Mouse (Mus musculus) embryonic facial prominence, embryonic 15.5 days (tissue): Measurements from ENCODE around the gene Gp9. TPM values are rescaled to one million over a fixed set of nuclear protein-coding genes. Genes with fewer than 3 reads are reported as not detected.

Source experiments
- ATAC-seq: fragments of 200-750 bp; cut with Nextera tagmentation; 2 replicates; pipeline ENCODE4 v1.8.0; 2017; ENCODE audit warnings: low read depth, moderate TSS enrichment; ENCODE audit not compliant: insufficient number of reproducible peaks, low FRiP score, low TSS enrichment
- H3K27ac ChIP-seq: fragments of 300-500 bp; sonication (generic); replicated peaks from 2 replicates; pipeline ENCODE4 v1.5.1; 2015; ENCODE audit warnings: mild to moderate bottlenecking, inconsistent platforms
- H3K27me3 ChIP-seq: fragments of 300-500 bp; sonication (generic); 2 replicates; pipeline ENCODE4 v1.6.1; 2015; ENCODE audit warnings: inconsistent platforms
- H3K36me3 ChIP-seq: fragments of 300-500 bp; sonication (generic); 2 replicates; pipeline ENCODE4 v1.6.1; 2015; ENCODE audit warnings: mild to moderate bottlenecking, inconsistent platforms
- H3K4me1 ChIP-seq: fragments of 300-500 bp; sonication (generic); 2 replicates; pipeline ENCODE4 v1.6.1; 2015; ENCODE audit warnings: inconsistent platforms
- H3K4me2 ChIP-seq: fragments of 300-500 bp; sonication (generic); replicated peaks from 2 replicates; pipeline ENCODE4 v1.6.1; 2015; ENCODE audit warnings: mild to moderate bottlenecking, inconsistent platforms
- H3K4me3 ChIP-seq: fragments of 300-500 bp; sonication (generic); replicated peaks from 2 replicates; pipeline ENCODE4 v1.5.1; 2015; ENCODE audit warnings: mild to moderate bottlenecking, inconsistent platforms
- H3K9ac ChIP-seq: fragments of 300-500 bp; sonication (generic); 2 replicates; pipeline ENCODE4 v1.6.1; 2015; ENCODE audit warnings: inconsistent platforms
- H3K9me3 ChIP-seq: fragments of 300-500 bp; sonication (generic); replicated peaks from 2 replicates; pipeline ENCODE4 v1.6.1; 2016; ENCODE audit warnings: inconsistent platforms
- WGBS: fragments of 180-500 bp; shearing (Covaris S2); methylation state at CpG from one replicate; pipeline ENCODE4 v1.1.7; 2015; 5-methylcytosine and 5-hydroxymethylcytosine counted together
- polyA plus RNA-seq: library from polyadenylated mRNA; unstranded; fragments of >200 nt; fragmentation: Nextera tagmentation; extraction: Ambion mirVana; gene quantifications from 2 replicates; pipeline ENCODE4 v1.2.1, GENCODE M21; 2015

The Gp9 gene
- polyA plus RNA-seq, 1 experiment from 2014 or later = 0.83 TPM

GRCm38 (mm10) chr6:87739898-87740297 is 38.0 kb upstream of the Gp9 start:
- no peak for ATAC-seq
- no peaks in the 10 kb centered on the region; the same call in 1 of the 2 replicates for H3K27me3 ChIP-seq
- 57% methylated on average over 6 of the region's 6 CpGs for WGBS
- H3K4me1 ChIP-seq = no peaks in the 10 kb centered on the region
- no peaks in the 10 kb centered on the region for H3K9me3 ChIP-seq
- H3K4me3 ChIP-seq = no peak overlapping the region
- H3K9ac ChIP-seq = no peak overlapping the region
- H3K27ac ChIP-seq = no peak overlapping the region
- H3K4me2 ChIP-seq = no peak overlapping the region
- H3K36me3 ChIP-seq = no peaks in the 10 kb centered on the region

GRCm38 (mm10) chr6:87740496-87740895 is 37.4 kb upstream of the Gp9 start:
- Histone ChIP-seq H3K4me3 (no peak overlapping the region), H3K36me3 (no peaks in the 10 kb centered on the region), H3K4me2 (no peak overlapping the region), H3K4me1 (no peaks in the 10 kb centered on the region), H3K27me3 (no peaks in the 10 kb centered on the region; the same call in 1 of the 2 replicates), H3K27ac (no peak overlapping the region), H3K9ac (no peak overlapping the region), H3K9me3 (no peaks in the 10 kb centered on the region)
- ATAC-seq = no peak

- H3K27me3 ChIP-seq = no peaks in the 10 kb centered on the region; the same call in 1 of the 2 replicates
- no peak overlapping the region for H3K27ac ChIP-seq
- no peak for ATAC-seq
- H3K9ac ChIP-seq = no peak overlapping the region
- no peak overlapping the region for H3K4me3 ChIP-seq
- peaks cover 9% of the 10 kb centered on the region; the same call in 1 of the 2 replicates for H3K4me1 ChIP-seq
- no peaks in the 10 kb centered on the region for H3K9me3 ChIP-seq
- 88% methylated on average over 8 of the region's 8 CpGs for WGBS
- H3K4me2 ChIP-seq = no peak overlapping the region
- H3K36me3 ChIP-seq = no peaks in the 10 kb centered on the region
Observed at GRCm38 (mm10) chr6:87741978-87742377, 35.9 kb upstream of the Gp9 start.

- Histone ChIP-seq H3K4me3 (no peak overlapping the region), H3K27me3 (no peaks in the 10 kb centered on the region), H3K9ac (no peak overlapping the region), H3K27ac (no peak overlapping the region), H3K9me3 (no peaks in the 10 kb centered on the region), H3K4me2 (no peak overlapping the region), H3K36me3 (no peaks in the 10 kb centered on the region), H3K4me1 (peaks cover 12% of the 10 kb centered on the region; the same call in 1 of the 2 replicates)
- 79% methylated on average over 5 of the region's 5 CpGs for WGBS
- ATAC-seq = no peak
Observed at GRCm38 (mm10) chr6:87742804-87743203, 35.1 kb upstream of the Gp9 start.

GRCm38 (mm10) chr6:87743281-87743680 is 34.6 kb upstream of the Gp9 start:
- H3K9me3 ChIP-seq = no peaks in the 10 kb centered on the region
- H3K9ac ChIP-seq = no peak overlapping the region
- no peak overlapping the region for H3K4me3 ChIP-seq
- H3K4me1 ChIP-seq = peaks cover 12% of the 10 kb centered on the region; the same call in 1 of the 2 replicates
- ATAC-seq = no peak
- no peak overlapping the region for H3K27ac ChIP-seq
- WGBS = 65% methylated on average over 5 of the region's 5 CpGs
- no peaks in the 10 kb centered on the region for H3K36me3 ChIP-seq
- no peak overlapping the region for H3K4me2 ChIP-seq
- H3K27me3 ChIP-seq = no peaks in the 10 kb centered on the region

GRCm38 (mm10) chr6:87744632-87745031 is 33.2 kb upstream of the Gp9 start:
- H3K4me2 ChIP-seq = no peak overlapping the region
- no peak overlapping the region for H3K9ac ChIP-seq
- 76% methylated on average over 3 of the region's 3 CpGs for WGBS
- H3K4me3 ChIP-seq = no peak overlapping the region
- no peaks in the 10 kb centered on the region for H3K9me3 ChIP-seq
- no peak for ATAC-seq
- H3K4me1 ChIP-seq = peaks cover 12% of the 10 kb centered on the region; the same call in 1 of the 2 replicates
- no peaks in the 10 kb centered on the region for H3K36me3 ChIP-seq
- no peaks in the 10 kb centered on the region for H3K27me3 ChIP-seq
- no peak overlapping the region for H3K27ac ChIP-seq

GRCm38 (mm10) chr6:87745301-87745700 is 32.6 kb upstream of the Gp9 start:
- no peak overlapping the region for H3K4me2 ChIP-seq
- H3K4me1 ChIP-seq = peaks cover 12% of the 10 kb centered on the region; the same call in 1 of the 2 replicates
- no peak overlapping the region for H3K9ac ChIP-seq
- H3K4me3 ChIP-seq = no peak overlapping the region
- no peak for ATAC-seq
- no peaks in the 10 kb centered on the region for H3K27me3 ChIP-seq
- no peaks in the 10 kb centered on the region for H3K36me3 ChIP-seq
- 54% methylated on average over 1 of the region's 1 CpGs for WGBS
- H3K27ac ChIP-seq = no peak overlapping the region
- H3K9me3 ChIP-seq = no peaks in the 10 kb centered on the region

GRCm38 (mm10) chr6:87746059-87746458 is 31.8 kb upstream of the Gp9 start:
- no peak overlapping the region for H3K27ac ChIP-seq
- H3K9ac ChIP-seq = no peak overlapping the region
- H3K4me2 ChIP-seq = no peak overlapping the region
- no peaks in the 10 kb centered on the region for H3K27me3 ChIP-seq
- H3K4me3 ChIP-seq = no peak overlapping the region
- H3K9me3 ChIP-seq = no peaks in the 10 kb centered on the region
- ATAC-seq = no peak
- peaks cover 12% of the 10 kb centered on the region; the same call in 1 of the 2 replicates for H3K4me1 ChIP-seq
- no peaks in the 10 kb centered on the region for H3K36me3 ChIP-seq
- WGBS = 39% methylated on average over 3 of the region's 3 CpGs

GRCm38 (mm10) chr6:87746849-87747248 is 31.0 kb upstream of the Gp9 start:
- 33% methylated on average over 2 of the region's 2 CpGs for WGBS
- H3K27ac ChIP-seq = 0 out of 2 replicates have a peak overlapping the region, but pooled peaks have one; percentile 58
- ATAC-seq = peak; percentile 45

GRCm38 (mm10) chr6:87748078-87748477 is 29.8 kb upstream of the Gp9 start:
- no peak for ATAC-seq
- Histone ChIP-seq H3K27ac (no peak overlapping the region), H3K4me2 (no peak overlapping the region), H3K27me3 (no peaks in the 10 kb centered on the region), H3K4me1 (peaks cover 12% of the 10 kb centered on the region; the same call in 1 of the 2 replicates), H3K9ac (no peak overlapping the region), H3K9me3 (no peaks in the 10 kb centered on the region), H3K36me3 (no peaks in the 10 kb centered on the region), H3K4me3 (no peak overlapping the region)
- WGBS = 75% methylated on average over 2 of the region's 2 CpGs

More at GRCm38 (mm10) chr6:87746849-87747248, 31.0 kb upstream of the Gp9 start:
- no peak overlapping the region for H3K4me3 ChIP-seq
- no peak overlapping the region for H3K4me2 ChIP-seq
- H3K27me3 ChIP-seq = no peaks in the 10 kb centered on the region
- no peak overlapping the region for H3K9ac ChIP-seq
- H3K36me3 ChIP-seq = no peaks in the 10 kb centered on the region
- H3K4me1 ChIP-seq = peaks cover 12% of the 10 kb centered on the region; the same call in 1 of the 2 replicates
- H3K9me3 ChIP-seq = no peaks in the 10 kb centered on the region

- Histone ChIP-seq H3K27ac (no peak overlapping the region), H3K9me3 (no peaks in the 10 kb centered on the region), H3K4me3 (no peak overlapping the region), H3K27me3 (no peaks in the 10 kb centered on the region), H3K4me1 (peaks cover 12% of the 10 kb centered on the region; the same call in 1 of the 2 replicates), H3K9ac (no peak overlapping the region), H3K4me2 (no peak overlapping the region), H3K36me3 (no peaks in the 10 kb centered on the region)
- 85% methylated on average over 6 of the region's 6 CpGs for WGBS
- no peak for ATAC-seq
Observed at GRCm38 (mm10) chr6:87748531-87748930, 29.3 kb upstream of the Gp9 start.

GRCm38 (mm10) chr6:87750184-87750910 is 27.5 kb upstream of the Gp9 start:
- Histone ChIP-seq H3K27me3 (no peaks in the 10 kb centered on the region), H3K4me1 (peaks cover 12% of the 10 kb centered on the region; the same call in 1 of the 2 replicates), H3K36me3 (no peaks in the 10 kb centered on the region), H3K27ac (no peak overlapping the region), H3K9ac (no peak overlapping the region), H3K4me2 (no peak overlapping the region), H3K9me3 (no peaks in the 10 kb centered on the region), H3K4me3 (no peak overlapping the region)
- 81% methylated on average over 8 of the region's 8 CpGs for WGBS
- no peak for ATAC-seq
